25 mouse cellular contexts compared by ENCODE assay signal in the genomic region with DNA sequence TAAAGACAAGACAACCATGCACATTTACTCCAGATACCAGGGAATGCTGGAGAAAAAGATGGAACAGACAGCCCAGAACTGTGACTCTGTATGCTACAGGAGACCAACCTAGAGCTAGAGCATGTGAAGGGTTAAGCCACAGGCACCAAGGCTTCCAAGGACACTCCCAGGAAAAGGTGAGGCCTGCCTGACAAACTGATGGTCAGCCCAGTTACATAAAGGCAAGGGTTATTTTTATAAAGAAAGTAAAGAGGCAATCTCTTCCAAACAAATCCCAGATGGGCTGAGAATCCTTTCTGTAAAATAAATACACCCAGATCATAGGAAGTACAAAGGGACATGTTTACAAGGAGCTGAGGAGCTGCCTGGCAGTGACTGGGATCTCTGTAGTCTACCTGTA. TPM values are rescaled to one million over a fixed set of nuclear protein-coding genes. Genes with fewer than 3 reads are reported as not detected.
DNase-seq lines count a peak whose midpoint lies in the region; ATAC-seq lines count a peak whose summit lies in the region.
"Had no signal": no experiment of that assay in that cellular context is flagged by ENCODE, and none has a peak within 500 bp of the region (broad histone marks: within the 10 kb centered on the region; RNA-seq: fewer than 3 reads in every experiment).

No protein-coding gene starts in this region.

- H3K27me3 ChIP-seq in heart, embryonic 16.5 days (ENCODE audit: control insufficient read depth, insufficient read depth, low read length), result no peaks in the 10 kb centered on the region
- no peaks in the 10 kb centered on the region for H3K27me3 ChIP-seq in heart, embryonic 10.5 days (ENCODE audit: insufficient read depth, poor library complexity, severe bottlenecking)
- no peaks in the 10 kb centered on the region for H3K27me3 ChIP-seq in midbrain, embryonic 11.5 days (ENCODE audit: control insufficient read depth, insufficient read depth, low read length)
- H3K27me3 ChIP-seq in midbrain, embryonic 16.5 days (ENCODE audit: control insufficient read depth, insufficient read depth, low read depth, low read length), result no peaks in the 10 kb centered on the region
- H3K27me3 ChIP-seq: embryonic facial prominence, embryonic 13.5 days; forebrain, embryonic 13.5 days; intestine, embryonic 15.5 days; kidney, embryonic 15.5 days; liver, embryonic 13.5 days had no signal

- H3K36me3 ChIP-seq in heart, embryonic 16.5 days (ENCODE audit: control insufficient read depth, insufficient read depth), result no peaks in the 10 kb centered on the region
- H3K36me3 ChIP-seq in heart, embryonic 10.5 days, result no peaks in the 10 kb centered on the region
- H3K36me3 ChIP-seq in midbrain, embryonic 11.5 days (ENCODE audit: control insufficient read depth, insufficient read depth, low read length), result no peaks in the 10 kb centered on the region
- no peaks in the 10 kb centered on the region for H3K36me3 ChIP-seq in midbrain, embryonic 16.5 days (ENCODE audit: control insufficient read depth, insufficient read depth, low read length)
- H3K36me3 ChIP-seq: embryonic facial prominence, embryonic 13.5 days; intestine, embryonic 15.5 days; kidney, embryonic 15.5 days; liver, embryonic 13.5 days had no signal

- H3K4me3 ChIP-seq in heart, embryonic 16.5 days (ENCODE audit: low read length), result no peak overlapping the region
- no peak overlapping the region for H3K4me3 ChIP-seq in heart, embryonic 10.5 days
- no peak overlapping the region for H3K4me3 ChIP-seq in midbrain, embryonic 11.5 days (ENCODE audit: low read depth, low read length)
- no peak overlapping the region for H3K4me3 ChIP-seq in midbrain, embryonic 16.5 days (ENCODE audit: low read depth, low read length)
- H3K4me3 ChIP-seq: embryonic facial prominence, embryonic 13.5 days; erythroblast, embryonic 14.5 days; forebrain, embryonic 13.5 days; intestine, embryonic 15.5 days; kidney, embryonic 15.5 days; left cerebral cortex, adult 2 months; liver, embryonic 13.5 days had no signal

- H3K9me3 ChIP-seq in heart, embryonic 16.5 days (replicated peaks; ENCODE audit: control insufficient read depth, low read length), result no peaks in the 10 kb centered on the region
- no peaks in the 10 kb centered on the region for H3K9me3 ChIP-seq in heart, embryonic 10.5 days
- no peaks in the 10 kb centered on the region for H3K9me3 ChIP-seq in midbrain, embryonic 11.5 days (ENCODE audit: control insufficient read depth, low read length)
- no peaks in the 10 kb centered on the region for H3K9me3 ChIP-seq in midbrain, embryonic 16.5 days (replicated peaks; ENCODE audit: control insufficient read depth, low read length, poor library complexity, severe bottlenecking)
- H3K9me3 ChIP-seq: embryonic facial prominence, embryonic 13.5 days; forebrain, embryonic 13.5 days; intestine, embryonic 15.5 days; kidney, embryonic 15.5 days; liver, embryonic 13.5 days had no signal

- no peak for ATAC-seq in heart, embryonic 16.5 days (replicated peaks; ENCODE audit: extremely low read depth, insufficient read depth, low FRiP score)
- ATAC-seq in midbrain, embryonic 11.5 days (ENCODE audit: low FRiP score), result no peak
- ATAC-seq in midbrain, embryonic 16.5 days, result no peak
- ATAC-seq in erythroid progenitor cell, adult 5-6 weeks (replicated peaks; ENCODE audit: low FRiP score, poor library complexity, severe bottlenecking), result no peak
- ATAC-seq: forebrain, embryonic 13.5 days; hindbrain, embryonic 16.5 days; intestine, embryonic 15.5 days had no signal

- no peak overlapping the region for H3K4me2 ChIP-seq in heart, embryonic 16.5 days (ENCODE audit: low read depth, low read length)
- H3K4me2 ChIP-seq in midbrain, embryonic 11.5 days, result no peak overlapping the region
- no peak overlapping the region for H3K4me2 ChIP-seq in midbrain, embryonic 16.5 days (ENCODE audit: low read length)
- H3K4me2 ChIP-seq: embryonic facial prominence, embryonic 13.5 days; forebrain, embryonic 13.5 days; intestine, embryonic 15.5 days; kidney, embryonic 15.5 days; liver, embryonic 13.5 days had no signal

- H3K9ac ChIP-seq in heart, embryonic 16.5 days (ENCODE audit: low read length), result no peak overlapping the region
- no peak overlapping the region for H3K9ac ChIP-seq in midbrain, embryonic 11.5 days (ENCODE audit: low read length)
- no peak overlapping the region for H3K9ac ChIP-seq in midbrain, embryonic 16.5 days (ENCODE audit: low read depth, low read length)
- H3K9ac ChIP-seq: embryonic facial prominence, embryonic 13.5 days; forebrain, embryonic 13.5 days; intestine, embryonic 15.5 days; kidney, embryonic 15.5 days; liver, embryonic 13.5 days had no signal

- DNase-seq in heart, embryonic 10.5 days (ENCODE audit: low spot score), result no peak
- DNase-seq in midbrain, embryonic 11.5 days (ENCODE audit: low spot score, missing footprints), result peak; percentile 17
- DNase-seq in lung, postnatal 14 days, result peak; percentile 36
- no peak for DNase-seq in adrenal gland, postnatal 4 days (ENCODE audit: low spot score in 2 of 2)
- DNase-seq: adrenal gland, adult 2 months; cerebellum, adult 18-20 months; cerebellum, postnatal 36 days; embryo, embryonic 11 days; gastrocnemius, postnatal 10 days; liver, embryonic 13.5 days had no signal

- H3K27ac ChIP-seq in heart, embryonic 16.5 days (ENCODE audit: low read length), result peak overlapping the region; percentile 19; the same call in 1 of the 2 replicates
- no peak overlapping the region for H3K27ac ChIP-seq in heart, embryonic 10.5 days
- no peak overlapping the region for H3K27ac ChIP-seq in midbrain, embryonic 11.5 days (ENCODE audit: low read depth, low read length)
- H3K27ac ChIP-seq in midbrain, embryonic 16.5 days (ENCODE audit: low read length), result no peak overlapping the region
- H3K27ac ChIP-seq: embryonic facial prominence, embryonic 13.5 days; forebrain, embryonic 13.5 days; intestine, embryonic 15.5 days; kidney, embryonic 15.5 days; left cerebral cortex, adult 2 months; liver, embryonic 13.5 days; macrophage had no signal

- no peaks in the 10 kb centered on the region for H3K4me1 ChIP-seq in heart, embryonic 16.5 days (ENCODE audit: control insufficient read depth, insufficient read depth, low read length)
- 0 out of 2 replicates have a peak, but pooled peaks cover 2% of the 10 kb centered on the region for H3K4me1 ChIP-seq in heart, embryonic 10.5 days
- no peaks in the 10 kb centered on the region for H3K4me1 ChIP-seq in midbrain, embryonic 11.5 days (ENCODE audit: control insufficient read depth, insufficient read depth, low read length)
- no peaks in the 10 kb centered on the region for H3K4me1 ChIP-seq in midbrain, embryonic 16.5 days (ENCODE audit: control insufficient read depth, insufficient read depth, low read length)
- H3K4me1 ChIP-seq: embryonic facial prominence, embryonic 13.5 days; forebrain, embryonic 13.5 days; intestine, embryonic 15.5 days; kidney, embryonic 15.5 days; liver, embryonic 13.5 days had no signal

RNA-seq across cellular contexts. Expression of a gene that starts 49.8 kb away (rescaled TPM):
- 0.34 and 0.38 TPM in 2 replicates for polyA plus RNA-seq in heart, embryonic 16.5 days (2015; fragmentation: Nextera tagmentation; extraction: Ambion mirVana)
- 0.52 and 0.89 TPM in 2 replicates for polyA plus RNA-seq in heart, embryonic 10.5 days (2016; fragmentation: Nextera tagmentation; extraction: Ambion mirVana)
- polyA plus RNA-seq in midbrain, embryonic 11.5 days (2014; fragmentation: Nextera tagmentation; extraction: Ambion mirVana), result 1.4 and 2.2 TPM in 2 replicates
- polyA plus RNA-seq in midbrain, embryonic 16.5 days (2015; fragmentation: Nextera tagmentation; extraction: Ambion mirVana), result 4.3 and 4.4 TPM in 2 replicates
- under 1 TPM; 0.62 to 0.71 TPM for total RNA-seq in adrenal gland, postnatal 4 days (2021)
- total RNA-seq in erythroid progenitor cell, adult 5-6 weeks (2015; ENCODE audit: low replicate concordance), result not detected in 2 replicates
- total RNA-seq in erythroid progenitor cell, adult 5-6 weeks (2017; ENCODE audit: low replicate concordance), result not detected in 2 replicates
- total RNA-seq: hematopoietic stem cell, adult 5-6 weeks; MEL had no signal
- polyA plus RNA-seq: C2C12; erythroblast, embryonic 14.5 days; liver, embryonic 13.5 days; macrophage; testis, adult 2 months had no signal

Comparison
In these comparisons a context has a peak if more than half of its experiments do, and no peak if none do; other contexts are left out.
1. DNase-seq: peak in midbrain, embryonic 11.5 days (single experiment) and lung, postnatal 14 days (single experiment); none in heart, embryonic 10.5 days (single experiment) and adrenal gland, postnatal 4 days (0 of 2).